Mouse (Mus musculus): ENCODE results near the gene Gm7929.
"Not testable (repeated sequence)": the region's sequence is repeated elsewhere in the genome, so short reads cannot be mapped to it uniquely, and the experiment has no call there.

Gene Gm7929

DNA sequence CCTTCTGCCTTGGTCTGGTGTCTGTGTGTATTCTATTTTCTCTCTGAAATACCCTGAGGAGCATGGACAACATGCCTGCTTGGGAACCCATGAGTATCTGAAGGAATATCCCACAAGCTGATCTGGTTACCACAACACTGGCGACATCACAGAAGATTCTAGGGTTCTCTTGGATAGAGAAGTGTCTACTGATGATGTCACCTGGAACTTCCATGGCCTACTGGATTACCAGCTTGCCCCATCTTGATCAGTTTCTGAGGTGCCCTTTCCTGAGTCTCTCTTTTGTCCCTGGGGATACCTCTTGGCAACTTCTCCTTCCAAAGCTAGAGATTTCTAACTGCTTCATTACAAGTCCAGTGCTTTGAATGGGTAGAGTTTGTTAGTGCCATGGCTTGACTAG is at the start of gene Gm7929:
Gm7929 (minus strand) TSS at position 101 of the 400 bp plus-strand sequence.
- not testable (repeated sequence) for DNase-seq

DNA sequence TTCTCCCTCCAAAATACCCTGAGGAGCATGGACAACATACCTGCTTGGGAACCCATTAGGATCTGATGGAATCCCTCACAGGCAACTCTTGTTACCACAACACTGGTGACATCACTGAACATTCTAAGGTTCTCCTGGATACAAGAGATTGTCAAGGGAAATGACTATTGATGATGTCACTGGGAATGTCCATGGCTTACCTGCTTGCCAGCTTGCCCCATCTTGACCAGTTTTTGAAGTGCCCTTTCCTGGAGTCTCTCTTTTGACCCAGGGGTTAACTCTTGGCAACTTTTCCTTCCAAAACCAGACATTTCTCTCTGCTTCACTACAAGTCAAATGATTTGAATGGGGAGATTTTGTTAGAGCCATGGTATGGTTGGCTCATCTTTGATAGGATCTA is 21.9 kb upstream of the Gm7929 start, which contains the start of gene Gm47189:
Gm47189 (minus strand) TSS at position 101 of the 400 bp plus-strand sequence.
- not testable (repeated sequence) for DNase-seq

DNA sequence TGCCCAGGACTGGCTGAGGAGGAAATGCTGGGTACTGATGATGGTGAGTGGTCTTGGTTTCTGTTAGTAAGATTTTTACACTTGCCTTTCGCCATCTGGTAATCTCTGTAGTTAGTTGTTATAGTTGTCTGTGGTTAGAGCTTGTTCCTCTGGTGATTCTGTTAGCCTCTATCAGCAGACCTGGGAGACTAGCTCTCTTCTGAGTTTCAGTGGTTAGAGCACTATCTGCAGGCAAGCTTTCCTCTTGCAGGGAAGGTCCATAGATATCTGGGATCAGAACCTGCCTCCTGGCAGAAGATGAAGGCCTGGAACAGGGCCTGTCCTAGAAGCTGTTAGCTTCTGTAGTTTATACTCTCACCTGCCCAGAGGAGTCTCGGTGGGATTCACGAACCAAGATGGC is 5.5 kb upstream of the Gm7929 start:
- DNase-seq, result not testable (repeated sequence)

DNA sequence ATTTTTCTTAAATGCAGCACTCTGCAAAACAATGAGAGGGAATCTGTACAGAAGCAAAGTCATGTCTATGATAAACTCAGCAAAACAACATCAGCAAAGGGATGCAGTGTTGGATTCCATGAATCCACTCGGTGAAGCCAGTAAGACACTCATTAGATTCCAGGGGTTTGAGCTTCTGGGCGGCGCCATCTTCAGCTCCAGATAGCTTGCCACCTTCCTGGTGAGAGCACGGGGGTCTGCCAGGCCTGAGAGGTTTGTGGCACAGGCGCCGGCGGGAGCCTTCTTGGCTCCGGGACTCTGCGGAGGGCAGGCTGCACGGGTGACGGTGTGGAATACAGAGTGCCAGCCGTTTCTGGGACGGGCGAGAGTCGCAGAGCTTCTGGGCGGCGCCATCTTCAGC is 27.0 kb downstream of the Gm7929 start:
- DNase-seq, result not testable (repeated sequence)

DNA sequence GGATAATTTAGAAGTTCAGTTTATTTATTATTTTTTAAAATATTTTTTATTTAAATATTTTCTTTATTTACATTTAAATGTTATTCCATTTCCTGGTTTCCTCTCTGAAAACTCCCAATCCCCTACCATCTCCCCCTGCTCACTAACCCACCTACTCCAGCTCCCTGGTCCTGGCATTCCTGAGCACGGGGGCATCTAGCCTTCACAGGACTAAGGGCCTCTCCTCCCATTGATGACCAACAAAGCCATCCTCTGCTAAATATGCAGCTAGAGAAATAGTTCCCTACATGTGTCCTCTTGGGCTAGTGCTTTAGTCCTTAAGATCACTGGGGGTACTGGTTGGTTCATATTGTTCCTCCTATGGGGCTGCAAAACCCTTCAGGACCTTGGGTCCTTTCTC is 33.2 kb downstream of the Gm7929 start:
- not testable (repeated sequence) for DNase-seq

DNA sequence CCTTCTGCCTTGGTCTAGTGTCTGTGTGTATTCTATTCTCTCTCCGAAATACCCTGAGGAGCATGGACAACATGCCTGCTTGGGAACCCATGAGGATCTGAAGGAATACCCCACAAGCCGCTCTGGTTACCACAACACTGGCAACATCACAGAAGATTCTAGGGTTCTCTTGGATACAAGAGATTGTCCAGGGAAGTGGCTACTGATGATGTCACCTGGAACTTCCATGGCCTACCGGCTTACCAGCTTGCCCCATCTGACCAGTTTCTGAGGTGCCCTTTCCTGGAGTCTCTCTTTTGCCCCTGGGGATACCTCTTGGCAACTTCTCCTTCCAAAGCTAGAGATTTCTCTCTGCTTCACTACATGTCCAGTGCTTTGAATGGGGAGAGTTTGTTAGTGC is 48.6 kb downstream of the Gm7929 start, which contains the start of gene Gm8068:
Gm8068 (minus strand) TSS at position 101 of the 400 bp plus-strand sequence.
- DNase-seq, result not testable (repeated sequence)
